Mouse (Mus musculus) heart, adult 18-20 months (tissue): ENCODE results near the gene Yeats2. TPM values are rescaled to one million over a fixed set of nuclear protein-coding genes. Genes with fewer than 3 reads are reported as not detected.
"Not testable (repeated sequence)": the region's sequence is repeated elsewhere in the genome, so short reads cannot be mapped to it uniquely, and the experiment has no call there.

Experiments used
- DNase-seq, 2 experiments: peaks; one replicate each; pipeline ENCODE4 v3.0.0; 2021 to 2022; ENCODE audit warnings: mixed read lengths in 1 of 2
- long read RNA-seq, 2 experiments: library from polyadenylated mRNA; stranded (forward); transcript quantifications; one replicate each; pipeline ENCODE4 v2.0.0; 2021
- total RNA-seq, 2 experiments: library from RNA; stranded (reverse); gene quantifications; 2 replicates each; pipeline ENCODE4 v1.2.3; 2021

Yeats2 gene
- total RNA-seq: 1 to 10 TPM; 7.1 to 9.8 TPM
- long read RNA-seq, experiment 1, full-length matches to known transcripts: 1 of 8 reads
- long read RNA-seq, experiment 1, partial matches to known transcripts: 2 of 8 reads
- long read RNA-seq, experiment 1, other reads (novel, unspliced or antisense): 5 of 8 reads
- long read RNA-seq, experiment 2, partial matches to known transcripts: 0 of 1 reads
- long read RNA-seq, experiment 2, other reads (novel, unspliced or antisense): 1 of 1 reads

DNA sequence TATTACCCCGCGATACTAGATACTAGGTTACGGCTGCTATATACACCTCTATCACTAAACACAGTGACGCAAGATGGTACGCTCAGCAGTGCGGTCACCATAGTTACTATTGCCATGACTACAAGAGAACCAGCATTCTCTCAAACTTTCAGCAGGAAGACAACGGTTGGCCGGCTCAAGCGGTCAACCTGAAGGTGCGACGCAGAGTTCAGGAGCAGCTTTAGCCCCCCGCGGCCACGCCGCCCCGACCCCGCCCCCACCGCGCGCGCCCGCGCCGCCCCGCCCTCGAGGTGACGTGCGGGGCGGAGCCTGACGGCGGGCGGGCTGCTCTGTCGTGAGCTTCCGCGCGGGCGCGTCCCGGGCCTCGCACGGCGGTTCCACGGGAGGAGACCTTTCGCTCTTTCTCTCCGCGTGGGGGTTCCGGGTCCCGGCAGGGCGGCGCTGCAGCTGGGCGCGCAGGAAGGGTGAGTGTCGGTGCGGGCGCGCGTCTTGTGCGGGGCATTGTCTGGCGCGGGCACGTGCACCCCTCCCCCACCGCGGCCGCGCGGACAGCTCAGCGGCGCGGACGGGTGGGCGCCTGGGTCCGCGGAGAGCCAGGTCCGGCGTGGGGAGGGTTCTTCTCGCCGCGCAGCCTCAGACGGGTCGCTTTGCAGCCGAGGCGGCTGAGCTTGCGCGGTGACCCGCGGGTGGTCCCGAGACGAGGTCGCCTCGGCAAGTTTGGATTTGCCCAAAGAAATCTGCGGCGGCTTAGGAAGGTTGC is at the start of gene Yeats2:
Yeats2 (plus strand) TSS at position 292 of the 760 bp plus-strand sequence.
- DNase-seq: peak; percentile 88

DNA sequence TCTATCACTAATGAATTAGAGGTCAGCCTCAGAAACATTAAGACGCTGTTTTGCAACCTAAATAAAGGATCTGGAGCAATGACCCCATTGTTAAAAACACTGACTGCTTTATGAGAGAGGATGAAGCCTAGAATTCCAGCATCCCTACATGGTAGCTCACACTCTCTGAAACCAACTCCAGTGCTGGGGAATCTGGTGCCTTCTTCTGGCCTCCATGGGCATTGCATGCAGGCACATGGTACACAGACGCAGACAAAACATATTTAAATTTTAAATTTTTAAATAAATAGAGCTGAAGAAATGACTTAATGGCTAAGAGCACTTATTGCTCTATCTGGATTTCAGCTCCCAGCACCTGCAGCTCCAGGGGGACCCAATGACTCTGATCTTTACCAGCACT is 44.9 kb upstream of the Yeats2 start:
- DNase-seq: no peak

DNA sequence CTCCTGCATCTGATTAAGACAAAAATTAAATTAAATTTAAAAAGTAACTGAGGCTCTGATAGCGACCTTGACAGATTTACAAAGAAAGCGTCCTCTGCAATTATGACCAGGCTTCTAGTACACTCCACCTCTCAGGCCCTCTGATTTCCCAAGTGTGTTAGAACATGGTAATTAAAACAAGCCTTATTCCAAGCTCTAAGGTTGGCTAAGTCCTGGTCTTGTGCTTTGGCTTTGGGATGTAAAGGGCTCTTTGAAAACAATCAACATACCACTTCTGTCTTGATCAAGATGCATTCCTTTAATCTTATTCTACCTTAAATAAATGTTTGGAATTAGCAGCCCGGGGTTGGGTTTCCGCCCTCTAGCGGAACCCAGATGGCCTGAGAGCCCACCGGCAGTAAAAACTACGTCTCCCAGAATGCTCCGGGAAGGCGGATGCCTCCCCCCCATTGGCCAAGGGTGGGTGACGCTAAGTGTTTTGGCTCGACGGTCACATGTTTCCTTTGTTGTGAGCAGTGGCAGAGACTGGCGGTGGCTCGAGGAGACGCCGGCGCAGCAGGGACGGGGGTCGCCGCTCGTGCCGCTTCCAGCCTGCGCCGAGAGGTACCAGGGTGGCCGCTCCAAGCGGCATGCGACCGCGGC is 43.7 kb upstream of the Yeats2 start, which contains the start of gene Klhl24:
Klhl24 (plus strand) TSS at position 474 of the 642 bp plus-strand sequence.
- peak; percentile 95 to 97 for DNase-seq

DNA sequence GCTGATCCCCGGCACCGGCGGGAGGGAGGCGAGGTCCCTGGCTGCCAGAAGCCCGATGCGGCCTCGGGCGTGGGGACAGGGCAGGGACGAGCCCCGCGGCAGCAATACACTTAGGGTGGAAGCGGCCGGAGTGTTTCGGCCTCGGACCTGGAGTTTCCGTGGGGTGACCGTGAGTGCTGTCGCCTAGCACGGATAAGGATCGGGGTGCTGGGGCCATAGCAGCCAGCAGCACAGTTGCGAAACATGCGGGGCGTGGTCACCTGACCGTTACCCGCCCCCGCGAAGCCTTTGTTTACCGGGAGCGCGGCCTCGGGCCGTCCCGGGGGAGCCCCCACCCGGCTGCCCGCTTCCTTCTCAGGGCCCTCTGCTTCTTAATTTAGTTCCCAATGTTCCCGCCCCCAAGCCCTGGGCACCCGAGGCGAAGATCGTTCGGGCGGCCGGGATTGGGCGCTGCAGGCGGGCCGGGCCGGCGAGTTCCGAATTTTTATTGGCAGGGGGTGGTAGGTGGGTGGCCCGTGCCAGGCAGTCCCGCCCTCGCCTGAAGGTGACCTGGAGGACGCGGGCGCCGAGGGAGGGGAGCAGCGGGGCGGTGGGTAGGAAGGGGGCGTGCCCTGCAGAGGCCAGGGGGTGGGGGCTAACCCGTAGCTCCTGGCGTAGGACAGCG is 43.0 kb upstream of the Yeats2 start:
- peak; percentile 94 to 98 for DNase-seq

DNA sequence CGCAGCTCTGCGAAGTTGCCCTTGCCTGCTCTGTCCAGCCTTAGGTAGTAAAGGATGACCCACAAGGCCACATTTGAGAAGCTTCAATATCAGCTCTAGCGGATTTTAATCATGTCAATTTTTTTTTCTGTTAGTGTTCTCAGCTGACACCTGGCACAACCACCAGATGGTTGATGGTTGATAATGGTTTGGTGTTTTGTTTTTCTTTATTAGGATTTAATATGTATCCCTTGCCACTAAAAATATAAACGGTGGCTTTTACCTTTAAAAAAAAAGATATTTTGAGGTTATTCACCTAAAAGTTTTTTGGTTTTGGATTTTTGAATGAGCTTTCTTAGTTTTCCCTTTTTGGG is 42.5 kb upstream of the Yeats2 start:
- no peak for DNase-seq

DNA sequence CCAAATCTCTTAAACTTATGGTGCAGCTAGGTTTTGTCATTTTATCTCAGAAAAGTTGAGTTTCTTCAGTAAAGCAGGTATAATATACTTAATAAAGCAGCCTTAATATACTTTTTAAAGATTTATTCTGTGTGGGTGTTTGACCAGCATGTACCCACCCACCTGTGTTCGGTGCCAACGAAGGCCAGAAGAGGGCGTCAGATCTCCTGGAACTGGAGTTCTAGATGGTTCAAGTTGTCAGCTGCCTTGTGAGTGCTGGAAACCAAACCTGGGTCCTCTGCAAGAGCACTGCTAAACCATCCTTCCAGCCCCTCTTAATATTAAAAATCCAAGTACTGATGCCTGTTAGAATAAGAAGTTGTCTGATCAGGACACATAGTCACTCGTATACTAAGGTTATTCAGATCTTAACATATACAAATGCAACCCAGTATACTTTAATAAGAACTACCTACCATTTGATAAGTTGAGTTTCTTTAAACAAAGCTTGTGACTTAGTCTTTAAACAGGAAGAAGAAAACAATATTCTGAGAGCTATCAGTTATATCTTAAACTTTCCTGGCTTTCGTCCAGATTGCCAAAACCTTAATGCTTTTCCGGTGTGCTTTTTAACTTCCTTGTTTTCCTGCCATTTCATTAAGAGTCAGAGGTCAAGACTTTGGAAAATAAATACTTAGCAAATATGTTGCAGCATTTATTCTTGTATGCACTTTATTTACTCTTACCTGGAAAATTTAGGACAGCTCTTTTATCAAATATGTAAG is 41.8 kb upstream of the Yeats2 start:
- DNase-seq: peak in 1 of 2 experiments; percentile 35

DNA sequence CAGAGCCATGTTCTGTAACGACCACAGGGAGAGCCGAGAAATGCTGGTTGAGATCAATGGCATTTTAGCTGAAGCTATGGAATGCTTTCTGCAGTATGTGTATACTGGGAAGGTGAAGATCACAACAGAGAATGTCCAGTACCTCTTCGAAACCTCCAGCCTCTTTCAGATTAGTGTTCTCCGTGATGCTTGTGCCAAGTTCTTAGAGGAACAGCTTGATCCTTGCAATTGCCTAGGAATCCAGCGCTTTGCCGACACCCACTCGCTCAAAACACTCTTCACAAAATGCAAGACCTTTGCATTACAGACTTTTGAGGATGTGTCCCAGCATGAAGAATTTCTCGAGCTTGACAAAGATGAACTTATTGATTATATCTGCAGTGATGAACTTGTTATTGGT is 33.9 kb upstream of the Yeats2 start:
- DNase-seq: no peak

DNA sequence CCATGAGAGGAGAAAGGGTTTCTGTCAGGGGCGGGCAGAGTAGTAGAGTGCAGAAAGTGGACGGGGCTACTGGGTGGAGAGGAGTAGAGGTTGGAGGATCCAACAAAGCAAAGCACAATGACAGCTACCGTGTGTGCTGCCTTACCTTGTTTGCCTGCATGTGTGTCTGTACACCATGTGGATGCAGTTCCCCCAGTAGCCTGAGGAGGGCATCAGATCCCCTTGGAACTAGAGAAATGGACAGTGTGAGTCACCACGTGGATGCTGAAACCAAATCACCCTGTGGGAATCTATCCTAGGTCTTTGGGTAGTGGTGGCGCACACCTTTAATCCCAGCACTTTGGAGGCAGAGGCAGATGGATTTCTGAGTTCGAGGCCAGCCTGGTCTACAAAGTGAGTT is 31.9 kb upstream of the Yeats2 start:
- DNase-seq: no peak

DNA sequence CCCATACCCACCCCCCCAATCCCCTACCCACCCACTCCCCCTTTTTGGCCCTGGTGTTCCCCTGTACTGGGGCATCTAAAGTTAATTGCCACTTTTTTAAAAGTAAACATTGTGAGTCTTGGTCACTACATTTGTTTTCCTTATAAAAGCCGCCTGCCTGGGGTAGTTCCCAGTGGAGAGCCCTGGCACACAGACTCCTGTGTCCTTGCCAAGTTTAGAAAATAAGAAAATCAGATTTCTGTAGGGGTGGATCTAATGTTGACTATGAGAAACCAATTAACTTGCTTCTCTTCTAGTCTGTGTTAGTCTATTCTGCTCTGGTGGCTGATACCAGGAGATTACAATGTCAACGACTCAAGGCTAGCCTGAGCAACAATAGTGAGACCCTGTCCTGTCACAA is 28.2 kb upstream of the Yeats2 start:
- DNase-seq: peak in 1 of 2 experiments; percentile 31

DNA sequence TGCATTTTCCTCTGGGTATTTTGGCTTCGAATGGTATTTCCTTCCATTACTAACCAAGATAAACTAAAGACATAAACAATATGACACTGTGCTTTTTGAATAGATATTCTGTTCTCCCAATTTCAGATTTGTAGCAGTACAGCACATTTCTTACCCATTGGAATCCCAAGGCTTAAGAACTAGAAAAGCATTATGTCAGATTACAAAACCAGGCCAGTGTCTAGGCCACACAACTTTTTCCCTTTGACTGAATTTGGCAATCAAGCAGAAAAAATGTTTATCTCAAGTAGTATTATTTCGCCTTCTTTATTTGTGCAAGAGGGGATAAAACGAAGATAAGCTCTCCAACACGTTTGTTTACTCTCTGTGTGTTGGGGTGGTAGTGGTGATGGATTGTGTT is 24.8 kb upstream of the Yeats2 start:
- no peak for DNase-seq

DNA sequence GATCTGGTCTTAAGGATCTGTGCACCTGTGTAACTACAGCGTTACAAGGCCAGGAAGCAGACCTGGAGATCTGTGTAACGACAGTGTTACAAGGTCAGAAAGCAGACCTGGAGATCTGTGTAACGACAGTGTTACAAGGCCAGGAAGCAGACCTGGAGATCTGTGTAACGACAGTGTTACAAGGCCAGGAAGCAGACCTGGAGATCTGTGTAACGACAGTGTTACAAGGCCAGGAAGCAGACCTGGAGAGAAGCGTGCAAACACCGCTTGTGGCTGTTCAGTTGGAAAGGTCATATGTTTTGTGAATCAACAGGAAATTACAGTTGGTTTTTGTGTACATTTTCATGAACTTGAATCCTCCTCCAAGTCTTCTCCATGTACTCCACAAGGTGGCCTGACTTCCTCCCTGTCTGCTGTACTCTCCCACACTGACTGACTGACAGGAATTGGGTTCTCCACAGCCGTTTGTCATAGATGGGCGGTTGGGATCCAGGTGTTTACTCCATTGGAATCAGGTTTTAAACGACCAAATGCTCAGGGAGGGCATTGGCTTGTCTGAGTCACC is 14.5 kb upstream of the Yeats2 start:
- DNase-seq: not testable (repeated sequence)

DNA sequence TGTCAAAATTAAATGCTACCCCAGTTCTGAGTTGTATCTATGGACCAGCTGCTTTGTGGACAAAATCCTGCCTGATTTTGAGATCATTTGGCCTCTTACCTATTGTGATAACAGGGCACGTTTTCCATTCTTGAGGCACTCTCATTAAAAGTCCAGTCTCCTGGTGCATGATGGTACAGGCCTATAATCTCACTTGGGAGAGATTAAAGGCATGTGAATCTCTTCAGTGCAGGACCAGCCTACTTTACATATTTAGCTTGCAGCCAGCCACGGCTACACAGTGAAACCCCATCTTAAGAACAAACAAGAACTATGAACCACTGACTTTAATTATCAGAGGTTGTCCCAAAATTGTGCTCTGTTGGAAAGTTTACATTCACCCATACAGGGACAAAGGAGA is 10.5 kb upstream of the Yeats2 start:
- no peak for DNase-seq

DNA sequence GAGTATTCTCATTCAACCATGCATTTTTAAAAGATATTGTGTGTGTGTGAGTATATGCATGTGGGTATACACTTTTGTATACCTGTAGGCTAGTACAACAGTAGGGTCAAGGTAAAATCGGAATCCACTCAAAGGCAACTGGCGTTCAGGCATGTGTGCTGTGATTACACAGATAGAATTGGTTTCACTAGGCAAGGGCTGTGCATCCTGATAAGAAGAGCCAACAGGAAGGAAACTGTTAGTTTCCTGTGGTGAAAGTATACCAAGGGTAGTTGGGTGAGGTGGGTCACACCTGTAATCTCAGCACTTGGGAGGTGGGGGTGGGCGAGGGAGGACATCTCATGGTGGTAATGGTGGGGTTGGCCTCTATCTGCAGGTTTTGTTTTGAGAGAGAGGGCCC is 3.7 kb downstream of the Yeats2 start:
- no peak for DNase-seq

DNA sequence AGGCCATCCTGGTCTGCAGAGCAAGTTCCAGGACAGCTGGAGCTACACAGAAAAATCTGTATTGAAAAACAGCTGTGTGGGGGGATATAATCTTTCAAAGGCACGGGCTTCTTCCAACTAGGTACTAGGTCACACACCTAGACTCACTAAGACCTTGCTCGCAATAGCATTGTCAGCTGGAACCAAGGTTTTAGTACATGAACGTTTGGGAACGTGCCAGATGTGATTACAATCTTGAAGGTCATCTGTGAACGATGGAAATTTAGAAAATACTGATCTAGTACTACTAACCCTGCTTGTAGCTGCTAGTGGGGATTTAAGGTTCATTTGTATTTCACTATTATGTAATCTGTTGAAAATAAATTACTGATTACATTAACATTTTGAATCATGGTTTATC is 11.1 kb downstream of the Yeats2 start:
- DNase-seq: peak in 1 of 2 experiments; percentile 23

DNA sequence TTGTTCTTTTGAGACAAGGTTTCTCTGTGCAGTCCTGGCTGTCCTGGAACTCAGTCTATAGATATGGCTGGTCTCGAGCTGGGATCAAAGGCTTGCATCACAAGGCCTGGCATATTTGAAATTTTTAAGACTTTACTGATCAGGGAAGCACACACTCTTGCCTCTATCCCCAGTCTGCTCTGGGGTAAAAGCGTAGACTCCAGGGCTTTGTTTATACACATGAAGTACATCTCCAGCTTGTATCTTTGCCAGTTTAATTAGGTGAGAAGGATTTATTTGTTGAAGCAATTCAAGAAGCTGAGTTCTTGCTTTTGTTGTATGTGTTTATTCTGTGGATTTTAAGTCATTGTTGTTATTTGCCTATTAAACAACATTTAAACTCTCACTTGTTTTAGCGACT is 12.9 kb downstream of the Yeats2 start:
- DNase-seq: no peak

DNA sequence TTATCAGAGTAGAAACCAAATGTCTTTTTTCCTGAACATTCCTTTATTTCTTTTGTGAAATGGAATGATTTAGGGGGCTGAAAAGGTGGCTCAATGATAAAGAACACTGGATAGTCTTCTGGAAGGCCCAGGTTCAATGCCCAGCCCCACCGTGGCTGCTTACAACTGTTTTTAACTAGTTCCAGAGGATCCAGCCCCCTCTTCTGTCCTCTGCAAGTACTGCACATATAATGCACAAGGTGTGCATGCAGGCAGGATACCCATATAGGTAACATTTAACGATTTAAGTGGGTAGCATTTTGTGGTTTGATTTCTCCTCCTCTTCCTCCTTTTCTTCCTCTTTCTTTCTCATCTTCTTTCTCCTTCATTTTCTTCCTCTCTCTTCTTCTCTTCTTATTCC is 19.3 kb downstream of the Yeats2 start:
- no peak for DNase-seq

DNA sequence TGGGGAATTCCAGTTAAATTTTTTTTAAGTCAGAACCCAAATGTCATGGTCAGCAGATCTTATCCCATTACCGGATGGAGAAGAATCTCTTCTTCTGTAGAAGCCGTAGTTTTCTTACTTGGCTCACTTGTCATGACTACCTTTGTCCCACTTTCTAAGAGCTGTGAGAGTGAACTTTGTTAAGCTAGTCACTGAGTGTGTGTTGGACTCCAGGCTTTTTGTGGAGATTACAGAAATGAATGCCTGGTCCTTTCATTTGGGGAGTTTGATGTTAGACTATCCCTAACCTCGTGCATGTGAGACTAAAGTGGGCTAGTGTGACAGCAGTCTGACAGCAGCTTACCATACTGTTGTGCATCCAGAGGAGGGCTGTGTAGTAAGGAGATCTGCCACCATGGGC is 28.2 kb downstream of the Yeats2 start:
- no peak for DNase-seq

DNA sequence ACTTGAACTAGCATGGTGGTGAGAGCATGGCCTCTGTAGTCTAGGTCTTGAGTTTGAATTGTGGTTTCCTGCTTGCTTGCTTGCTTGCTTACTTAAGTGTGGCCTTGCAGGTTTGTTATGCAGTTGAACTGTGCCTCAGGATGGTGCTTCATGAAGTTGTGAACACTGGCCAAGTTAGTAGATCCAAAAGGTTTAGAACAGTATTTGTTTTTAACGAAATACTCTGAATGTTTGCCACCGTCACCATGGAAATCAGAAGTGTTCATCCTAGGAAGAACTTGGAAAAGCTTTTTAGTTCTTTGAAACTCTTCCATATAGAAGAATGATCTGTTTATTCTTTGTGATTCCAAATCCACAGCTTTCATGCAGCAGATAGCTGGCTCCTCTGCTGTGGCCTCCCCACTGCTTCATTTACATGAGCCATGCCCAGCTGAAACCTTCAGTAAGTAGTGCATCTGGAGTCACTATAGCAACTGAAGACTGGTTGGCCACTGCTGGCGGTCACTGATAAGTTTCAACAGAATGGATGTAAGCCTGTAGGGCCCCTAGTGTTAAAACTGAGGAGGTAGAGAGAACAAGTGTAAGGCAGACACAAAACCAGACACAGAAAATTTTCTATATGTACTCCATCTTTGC is 28.7 kb downstream of the Yeats2 start:
- DNase-seq: peak; percentile 7 to 11

DNA sequence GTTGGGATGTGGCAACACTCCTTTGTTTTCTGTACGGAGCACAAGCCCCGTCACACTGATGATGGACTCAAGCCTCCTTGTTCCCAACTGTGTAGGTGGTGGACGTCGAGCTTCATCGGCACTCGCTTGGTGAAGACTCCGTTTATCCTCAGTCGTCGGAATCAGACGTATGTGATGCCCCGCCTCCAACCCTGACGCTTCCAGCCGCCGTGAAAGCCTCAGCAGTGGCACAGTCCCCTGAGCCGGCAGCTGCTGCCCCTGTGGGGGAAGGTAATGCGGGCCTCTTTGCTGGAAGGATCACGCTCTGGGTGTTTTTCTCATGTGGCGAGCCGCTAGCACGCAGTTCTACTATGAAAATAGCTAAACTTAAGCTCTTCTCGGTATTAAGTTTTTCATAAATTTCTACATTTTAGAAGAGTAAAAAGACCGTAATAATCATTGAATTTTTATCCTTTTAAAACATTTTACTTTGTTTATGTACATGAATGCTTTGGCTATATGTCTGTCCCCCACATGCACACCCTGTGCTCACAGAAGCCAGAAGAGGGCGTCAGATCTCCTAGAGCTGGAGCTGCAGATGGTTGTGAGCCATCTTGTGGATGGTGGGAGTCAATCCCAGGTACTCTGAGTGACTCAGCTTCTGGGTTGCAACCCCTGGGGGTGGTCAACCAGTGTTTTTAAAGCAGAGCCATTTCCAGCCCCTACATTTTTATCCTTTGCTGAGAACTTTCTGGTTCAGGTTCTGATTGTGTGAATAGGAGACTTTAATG is 38.7 kb downstream of the Yeats2 start:
- no peak for DNase-seq

DNA sequence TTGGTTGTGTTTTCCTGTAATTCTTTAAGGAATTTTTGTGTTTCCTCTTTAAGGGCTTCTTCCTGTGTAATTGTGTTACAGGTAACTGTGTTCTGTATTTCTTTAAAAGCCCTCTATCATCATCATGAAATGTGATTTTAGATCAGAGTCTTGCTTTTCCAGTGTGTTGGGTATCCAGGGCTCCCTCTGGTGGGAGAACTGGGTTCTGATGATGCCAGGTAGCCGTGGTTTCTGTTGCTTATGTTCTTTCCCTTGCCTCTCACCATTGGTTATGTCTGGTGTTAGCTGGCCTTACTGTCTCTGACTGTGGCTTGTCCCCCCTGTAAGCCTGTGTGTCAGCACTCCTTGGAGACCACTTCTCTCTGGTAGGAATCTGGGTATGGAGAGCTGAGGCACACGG is 44.5 kb downstream of the Yeats2 start:
- peak in 1 of 2 experiments; percentile 35 for DNase-seq
